Mouse (Mus musculus) brain, embryonic 14.5 days (tissue): ENCODE measurements around the gene Stc2.

Source experiments
- CTCF ChIP-seq: fragments of 200-500 bp; IDR thresholded peaks from 2 replicates; pipeline ENCODE4 v1.5.1; 2012; ENCODE audit warnings: inconsistent platforms, mild to moderate bottlenecking, moderate library complexity, borderline replicate concordance; ENCODE audit not compliant: insufficient read depth, insufficient read length; ENCODE audit errors: extremely low read depth
- POLR2A ChIP-seq: fragments of 200-500 bp; IDR thresholded peaks from 2 replicates; pipeline ENCODE4 v1.6.1; 2012; ENCODE audit warnings: mild to moderate bottlenecking, inconsistent platforms, borderline replicate concordance; ENCODE audit not compliant: poor library complexity, insufficient read depth, insufficient read length, severe bottlenecking; ENCODE audit errors: extremely low read depth

DNA sequence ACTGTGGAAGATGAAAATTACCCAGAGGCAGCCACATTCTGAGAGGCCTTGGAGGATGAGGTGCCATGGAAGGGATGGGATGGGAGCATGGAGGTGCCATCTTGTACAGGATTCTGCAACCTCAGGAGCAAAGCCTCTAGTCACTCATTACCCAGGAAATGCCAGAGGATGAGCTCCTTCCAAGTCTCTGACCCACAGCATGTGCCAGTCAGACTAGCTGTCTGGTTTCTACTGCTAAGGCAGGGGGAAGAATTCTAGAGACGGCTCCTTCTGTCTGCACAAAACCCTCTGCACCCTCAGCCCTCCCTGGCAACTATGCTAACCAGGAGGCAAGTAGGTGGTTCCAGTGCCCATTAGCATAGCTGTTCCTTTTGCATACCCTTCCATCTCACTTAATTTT, 15.4 kb downstream of the Stc2 start:
- TF ChIP-seq CTCF (no peak), POLR2A (no peak)
